Mouse (Mus musculus) layer of hippocampus, adult 11-12 months (tissue): ENCODE results near the gene Usp21.
A peak's percentile ranks its signal among the peaks of the same experiment; 100 is the strongest.
"Not testable (repeated sequence)": the region's sequence is repeated elsewhere in the genome, so short reads cannot be mapped to it uniquely, and the experiment has no call there.

Source experiments
- DNase-seq: peaks from one replicate; pipeline ENCODE4 v3.0.0; 2022; ENCODE audit warnings: low spot score

The Usp21 gene

GRCm38 (mm10) chr1:171241952-171242351 lies 45.8 kb downstream of the Usp21 start:
- DNase-seq, result not testable (repeated sequence)

GRCm38 (mm10) chr1:171240911-171241310 lies 46.9 kb downstream of the Usp21 start:
- no peak for DNase-seq

- no peak for DNase-seq
Observed at GRCm38 (mm10) chr1:171239992-171240744, 47.6 kb downstream of the Usp21 start.

GRCm38 (mm10) chr1:171238463-171238862 lies 49.3 kb downstream of the Usp21 start:
- DNase-seq, result peak; percentile 43

- DNase-seq, result no peak
Observed at GRCm38 (mm10) chr1:171237438-171237837, 50.4 kb downstream of the Usp21 start.

GRCm38 (mm10) chr1:171235791-171236190 lies 52.0 kb downstream of the Usp21 start:
- DNase-seq, result no peak

- no peak for DNase-seq
Observed at GRCm38 (mm10) chr1:171234538-171234937, 53.3 kb downstream of the Usp21 start.

- DNase-seq, result no peak
Observed at GRCm38 (mm10) chr1:171234126-171234525, 53.7 kb downstream of the Usp21 start, which contains the start of gene Fcer1g. Gene Fcer1g (minus strand): TSS chr1:171234365.

- no peak for DNase-seq
Observed at GRCm38 (mm10) chr1:171232800-171233730, 54.7 kb downstream of the Usp21 start.

- DNase-seq, result no peak
Observed at GRCm38 (mm10) chr1:171232348-171232747, 55.4 kb downstream of the Usp21 start.
